ENCODE assay signal across 15 mouse cellular contexts in genomic region chr12:104771941-104772340, GRCm38 (mm10). TPM values are rescaled to one million over a fixed set of nuclear protein-coding genes. Genes with fewer than 3 reads are reported as not detected.
DNase-seq lines count a peak whose midpoint lies in the region; ATAC-seq and TF ChIP-seq lines count a peak whose summit lies in the region.
"Had no signal": no experiment of that assay in that cellular context is flagged by ENCODE, and none has a peak within 500 bp of the region (broad histone marks: within the 10 kb centered on the region; RNA-seq: fewer than 3 reads in every experiment).

No protein-coding gene starts in this region.

- H3K36me3 ChIP-seq in lung, embryonic 15.5 days = no peaks in the 10 kb centered on the region
- H3K36me3 ChIP-seq in small intestine, adult 2 months (ENCODE audit: control insufficient read depth, insufficient read depth, low read length) = peaks cover 9% of the 10 kb centered on the region
- H3K36me3 ChIP-seq: forebrain, embryonic 10.5 days; G1E; intestine, embryonic 15.5 days had no signal

- no peaks in the 10 kb centered on the region for H3K27me3 ChIP-seq in lung, embryonic 15.5 days
- H3K27me3 ChIP-seq in small intestine, adult 2 months (ENCODE audit: control insufficient read depth, insufficient read depth, low read length) = no peaks in the 10 kb centered on the region
- H3K27me3 ChIP-seq: intestine, embryonic 15.5 days had no signal

- peak; percentile 16; the same call in 1 of the 2 replicates for TF ChIP-seq CTCF in small intestine, adult 2 months (IDR thresholded peaks at IDR 0.05; ENCODE audit: extremely low read depth, insufficient read length, insufficient replicate concordance, low read depth, low read length)

- no peak for TF ChIP-seq POLR2A in small intestine, adult 2 months (IDR thresholded peaks at IDR 0.05; ENCODE audit: low read depth, low read length)

- no peaks in the 10 kb centered on the region for H3K4me1 ChIP-seq in lung, embryonic 15.5 days
- H3K4me1 ChIP-seq in small intestine, adult 2 months (ENCODE audit: control insufficient read depth, insufficient read depth, insufficient read length, low read length) = no peaks in the 10 kb centered on the region; the same call in 1 of the 2 replicates

- ATAC-seq in lung, embryonic 15.5 days (ENCODE audit: borderline replicate concordance, extremely low read depth, low FRiP score, low TSS enrichment) = peak; percentile 6; the same call in 1 of the 2 replicates
- ATAC-seq in megakaryocyte progenitor cell, adult 5-6 weeks (replicated peaks; ENCODE audit: poor library complexity) = no peak
- ATAC-seq: intestine, embryonic 15.5 days had no signal

- no peak overlapping the region for H3K4me2 ChIP-seq in lung, embryonic 15.5 days
- H3K4me2 ChIP-seq: intestine, embryonic 15.5 days had no signal

- peak; percentile 51 for DNase-seq in adrenal gland, postnatal 10 days
- no peak for DNase-seq in adrenal gland, adult 8-10 months
- DNase-seq in heart, postnatal 4 days = peak; percentile 39
- DNase-seq in heart, adult 8-10 months (ENCODE audit: low spot score) = no peak
- DNase-seq in lung, postnatal 36 days = no peak
- DNase-seq: cerebellum, adult 11 months; gastrocnemius, postnatal 14 days had no signal

- H3K4me3 ChIP-seq in lung, embryonic 15.5 days = no peak overlapping the region
- no peak overlapping the region for H3K4me3 ChIP-seq in small intestine, adult 2 months (ENCODE audit: low read depth, low read length)
- H3K4me3 ChIP-seq: forebrain, embryonic 10.5 days; intestine, embryonic 15.5 days; limb, embryonic 10.5 days had no signal

- WGBS in lung, embryonic 15.5 days = 74% methylated on average over 2 of the region's 2 CpGs
- 74% methylated on average over 2 of the region's 2 CpGs for WGBS in small intestine, adult 2 months

- H3K27ac ChIP-seq in lung, embryonic 15.5 days = no peak overlapping the region
- H3K27ac ChIP-seq in small intestine, adult 2 months (ENCODE audit: insufficient read depth, low read depth, low read length) = no peak overlapping the region
- H3K27ac ChIP-seq: forebrain, embryonic 10.5 days; intestine, embryonic 15.5 days; macrophage had no signal

- no peak overlapping the region for H3K9ac ChIP-seq in lung, embryonic 15.5 days
- H3K9ac ChIP-seq: intestine, embryonic 15.5 days had no signal

- H3K9me3 ChIP-seq in lung, embryonic 15.5 days = no peaks in the 10 kb centered on the region
- H3K9me3 ChIP-seq: forebrain, embryonic 10.5 days; intestine, embryonic 15.5 days; limb, embryonic 10.5 days had no signal

RNA-seq across cellular contexts. Expression of gene Dicer1, which starts 20.2 kb away (rescaled TPM):
- total RNA-seq in adrenal gland, postnatal 10 days (2021) = 10 to 100 TPM; 49.4 to 56.8 TPM
- 10 to 100 TPM; 46.3 to 58.1 (median 48.4) TPM for total RNA-seq in adrenal gland, adult 8-10 months (2022)
- 10 to 100 TPM; 55.3 to 60.0 TPM for total RNA-seq in heart, postnatal 4 days (2021)
- 10 to 100 TPM; 21.4 to 24.6 (median 22.5) TPM for total RNA-seq in heart, adult 8-10 months (2022)
- 25.6 and 29.2 TPM in 2 replicates for polyA plus RNA-seq in lung, embryonic 15.5 days (2015; fragmentation: Nextera tagmentation; extraction: Ambion mirVana)
- 1.7 and 3.1 TPM in 2 replicates for polyA plus RNA-seq in small intestine, adult 2 months (2012; rRNA removed)
- 46.2 and 46.6 TPM in 2 replicates for total RNA-seq in megakaryocyte progenitor cell, adult 5-6 weeks (2015)
- total RNA-seq in megakaryocyte progenitor cell, adult 5-6 weeks (2017) = 22.4 and 38.8 TPM in 2 replicates

Comparison
In these comparisons a context has a peak if more than half of its experiments do, and no peak if none do; other contexts are left out.
1. DNase-seq: peak in adrenal gland, postnatal 10 days (single experiment) and heart, postnatal 4 days (single experiment); none in adrenal gland, adult 8-10 months (single experiment), heart, adult 8-10 months (single experiment) and lung, postnatal 36 days (single experiment).